Mouse (Mus musculus): ENCODE measurements around the gene Atp13a2. TPM values are rescaled to one million over a fixed set of nuclear protein-coding genes. Genes with fewer than 3 reads are reported as not detected.

Gene Atp13a2
- total and polyA plus RNA-seq, 2 experiments from 2014 or later, result 182 to 419 TPM

DNA sequence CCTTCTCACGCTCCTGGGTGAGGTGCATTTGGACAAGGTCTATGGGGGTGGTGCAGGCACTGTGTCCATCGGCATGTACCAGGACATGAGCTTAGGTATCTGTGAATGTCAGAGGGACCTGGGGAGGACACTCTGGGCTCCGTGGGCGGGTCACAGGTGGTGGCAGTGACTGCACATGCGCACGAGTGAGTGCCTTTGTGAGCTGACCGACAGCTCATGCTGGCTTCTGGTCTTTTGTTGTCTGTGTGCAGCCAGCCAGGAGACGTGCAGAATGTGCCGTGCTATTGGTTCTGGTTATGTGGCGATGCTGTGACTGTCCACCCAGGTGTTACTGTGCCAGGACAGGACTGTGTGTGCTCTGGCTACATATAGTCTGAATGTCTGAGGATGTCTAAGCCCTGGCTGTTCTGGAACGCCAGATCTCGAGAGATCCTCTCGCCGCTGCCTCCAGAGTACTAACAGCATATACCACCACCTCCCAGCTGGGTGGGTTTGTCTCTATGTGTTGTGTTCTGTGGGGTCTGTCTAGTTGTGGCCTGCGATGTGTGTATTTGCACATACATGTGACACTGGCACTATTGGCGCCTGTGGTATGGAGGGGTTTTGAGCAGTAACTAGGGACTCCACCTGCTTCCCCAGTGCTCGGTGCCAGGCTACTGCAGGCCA is 62.3 kb downstream of the Atp13a2 start:
- no peak for TF ChIP-seq CTCF (IDR thresholded peaks at IDR 0.05)
- H3K4me1 ChIP-seq (ENCODE audit: insufficient read depth, low read length), result peaks cover 28% of the 10 kb centered on the region
- no peaks in the 10 kb centered on the region for H3K27me3 ChIP-seq (ENCODE audit: insufficient read depth, low read length)
- peak; percentile 18; the same call in 1 of the 2 replicates for ATAC-seq (ENCODE audit: low FRiP score)
- 0 out of 2 replicates have a peak, but pooled peaks cover 6% of the 10 kb centered on the region for H3K36me3 ChIP-seq (ENCODE audit: insufficient read depth, low read length)
- no peak overlapping the region for H3K4me3 ChIP-seq (ENCODE audit: low read depth, low read length)
- no peaks in the 10 kb centered on the region for H3K9me3 ChIP-seq (ENCODE audit: low read length)
- 21% methylated on average over 17 of the region's 17 CpGs for WGBS
- DNase-seq (ENCODE audit: low spot score), result peak; percentile 79
- H3K4me2 ChIP-seq (ENCODE audit: low read depth, low read length, poor library complexity, severe bottlenecking), result peak overlapping the region; percentile 22; the same call in 1 of the 2 replicates
- H3K9ac ChIP-seq (replicated peaks; ENCODE audit: low read length, poor library complexity, severe bottlenecking), result 0 out of 2 replicates have a peak overlapping the region, but pooled peaks have one; percentile 5
- H3K27ac ChIP-seq (ENCODE audit: low read depth, low read length), result peak overlapping the region; percentile 84

- 6% methylated on average over 4 of the region's 4 CpGs for WGBS
- H3K9ac ChIP-seq (replicated peaks; ENCODE audit: low read length, poor library complexity, severe bottlenecking), result peak overlapping the region; percentile 33; the same call in 1 of the 2 replicates
- H3K4me1 ChIP-seq (ENCODE audit: insufficient read depth, low read length), result peaks cover 31% of the 10 kb centered on the region
- H3K27ac ChIP-seq (ENCODE audit: low read depth, low read length), result peak overlapping the region; percentile 84
- 0 out of 2 replicates have a peak, but pooled peaks cover 6% of the 10 kb centered on the region for H3K36me3 ChIP-seq (ENCODE audit: insufficient read depth, low read length)
- TF ChIP-seq CTCF (IDR thresholded peaks at IDR 0.05), result no peak
- H3K9me3 ChIP-seq (ENCODE audit: low read length), result no peaks in the 10 kb centered on the region
- peak overlapping the region; percentile 22; the same call in 1 of the 2 replicates for H3K4me2 ChIP-seq (ENCODE audit: low read depth, low read length, poor library complexity, severe bottlenecking)
- H3K27me3 ChIP-seq (ENCODE audit: insufficient read depth, low read length), result no peaks in the 10 kb centered on the region
- DNase-seq (ENCODE audit: low spot score), result peak; percentile 89
- ATAC-seq (ENCODE audit: low FRiP score), result peak; percentile 33; the same call in 1 of the 2 replicates
- no peak overlapping the region for H3K4me3 ChIP-seq (ENCODE audit: low read depth, low read length)
Measured at GRCm38 (mm10) chr4:141049476-141049835, 62.8 kb downstream of the Atp13a2 start.

GRCm38 (mm10) chr4:141052442-141052841 is 65.8 kb downstream of the Atp13a2 start:
- WGBS, result 65% methylated on average over 12 of the region's 12 CpGs
- peak overlapping the region; percentile 48 for H3K4me2 ChIP-seq (ENCODE audit: low read depth, low read length, poor library complexity, severe bottlenecking)
- no peaks in the 10 kb centered on the region for H3K27me3 ChIP-seq (ENCODE audit: insufficient read depth, low read length)
- peak overlapping the region; percentile 80; the same call in 1 of the 2 replicates for H3K27ac ChIP-seq (ENCODE audit: low read depth, low read length)
- no peak overlapping the region for H3K9ac ChIP-seq (replicated peaks; ENCODE audit: low read length, poor library complexity, severe bottlenecking)
- no peak for DNase-seq (ENCODE audit: low spot score)
- no peak for TF ChIP-seq CTCF (IDR thresholded peaks at IDR 0.05)
- H3K4me3 ChIP-seq (ENCODE audit: low read depth, low read length), result no peak overlapping the region
- no peak for ATAC-seq (ENCODE audit: low FRiP score)
- no peaks in the 10 kb centered on the region for H3K9me3 ChIP-seq (ENCODE audit: low read length)
- no peaks in the 10 kb centered on the region for H3K36me3 ChIP-seq (ENCODE audit: insufficient read depth, low read length)
- peaks cover 31% of the 10 kb centered on the region for H3K4me1 ChIP-seq (ENCODE audit: insufficient read depth, low read length)

DNA sequence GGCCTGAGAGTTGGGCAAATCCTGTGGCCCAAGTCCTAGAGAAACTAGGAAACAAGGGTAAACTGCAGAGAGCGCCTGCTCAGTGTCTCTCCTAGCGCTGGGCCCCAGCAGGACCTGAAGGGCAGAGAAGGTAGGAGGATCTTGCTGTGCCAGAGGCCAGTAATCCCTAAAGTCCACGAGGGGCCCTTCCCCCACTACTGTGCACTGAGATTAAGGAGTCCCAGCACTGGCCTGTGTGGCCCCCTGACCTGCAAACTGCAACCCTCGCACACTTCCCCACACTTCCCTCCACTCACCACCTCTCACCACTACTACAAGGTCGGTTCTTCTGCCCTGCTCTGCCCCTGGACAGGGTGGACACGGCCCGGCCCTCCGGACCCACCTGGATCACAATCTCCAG is 66.5 kb downstream of the Atp13a2 start:
- 17% methylated on average over 8 of the region's 8 CpGs for WGBS
- peak; percentile 1; the same call in 1 of the 2 replicates for ATAC-seq (ENCODE audit: low FRiP score)
- no peak for TF ChIP-seq CTCF (IDR thresholded peaks at IDR 0.05)
- peak overlapping the region; percentile 48 for H3K4me2 ChIP-seq (ENCODE audit: low read depth, low read length, poor library complexity, severe bottlenecking)
- H3K9ac ChIP-seq (replicated peaks; ENCODE audit: low read length, poor library complexity, severe bottlenecking), result 0 out of 2 replicates have a peak overlapping the region, but pooled peaks have one; percentile 51
- no peaks in the 10 kb centered on the region for H3K9me3 ChIP-seq (ENCODE audit: low read length)
- H3K36me3 ChIP-seq (ENCODE audit: insufficient read depth, low read length), result no peaks in the 10 kb centered on the region
- H3K27me3 ChIP-seq (ENCODE audit: insufficient read depth, low read length), result no peaks in the 10 kb centered on the region
- peak overlapping the region; percentile 80 for H3K27ac ChIP-seq (ENCODE audit: low read depth, low read length)
- peak overlapping the region; percentile 0; the same call in 1 of the 2 replicates for H3K4me3 ChIP-seq (ENCODE audit: low read depth, low read length)
- DNase-seq (ENCODE audit: low spot score), result no peak
- H3K4me1 ChIP-seq (ENCODE audit: insufficient read depth, low read length), result peaks cover 31% of the 10 kb centered on the region

DNA sequence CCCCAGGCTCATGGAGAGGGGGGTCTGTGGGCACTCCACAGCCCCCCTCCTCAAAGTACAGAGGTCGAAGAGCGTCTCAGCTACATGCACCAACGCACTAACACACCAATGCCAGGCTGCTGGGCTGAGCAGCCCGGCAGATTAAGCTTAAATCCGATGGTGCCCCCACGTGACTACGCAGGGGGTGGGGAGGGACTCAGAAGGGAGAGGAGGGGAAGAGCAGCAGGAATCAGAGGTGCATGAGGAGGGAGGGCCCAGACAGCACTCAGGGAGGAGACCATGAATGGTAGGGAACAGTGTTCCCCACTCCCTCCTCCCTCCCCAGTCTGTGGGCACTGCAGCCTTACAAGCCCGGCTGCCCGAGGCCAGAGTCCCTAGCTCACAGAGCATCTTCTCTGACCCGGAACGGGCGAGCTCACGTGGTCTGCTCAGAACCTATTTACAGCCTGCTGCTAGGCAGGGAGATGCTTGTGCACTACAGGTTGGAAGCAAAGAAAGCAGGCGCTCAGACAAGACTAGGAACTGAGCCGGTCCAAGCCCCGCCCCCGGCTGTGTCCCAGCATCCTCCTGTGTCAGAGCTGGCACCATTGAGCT is 67.0 kb downstream of the Atp13a2 start:
- WGBS, result 6% methylated on average over 17 of the region's 17 CpGs
- Histone ChIP-seq H3K4me2 (ENCODE audit: low read depth, low read length, poor library complexity, severe bottlenecking) (peak overlapping the region; percentile 48), H3K27me3 (ENCODE audit: insufficient read depth, low read length) (no peaks in the 10 kb centered on the region), H3K4me3 (ENCODE audit: low read depth, low read length) (peak overlapping the region; percentile 0; the same call in 1 of the 2 replicates), H3K36me3 (ENCODE audit: insufficient read depth, low read length) (no peaks in the 10 kb centered on the region), H3K9ac (replicated peaks; ENCODE audit: low read length, poor library complexity, severe bottlenecking) (0 out of 2 replicates have a peak overlapping the region, but pooled peaks have one; percentile 51), H3K27ac (ENCODE audit: low read depth, low read length) (peak overlapping the region; percentile 80), H3K9me3 (ENCODE audit: low read length) (no peaks in the 10 kb centered on the region), H3K4me1 (ENCODE audit: insufficient read depth, low read length) (peaks cover 27% of the 10 kb centered on the region)
- peak; percentile 75 for DNase-seq (ENCODE audit: low spot score)
- peak; percentile 69 for ATAC-seq (ENCODE audit: low FRiP score)
- TF ChIP-seq CTCF (IDR thresholded peaks at IDR 0.05), result no peak

Other genes starting within 250 kb of the Atp13a2 start
- not detected in 2 replicates for gene Padi6, start 244.2 kb upstream of the Atp13a2 start, total RNA-seq (2014; rRNA removed)
- gene Padi6, start 244.2 kb upstream of the Atp13a2 start, polyA plus RNA-seq (2015; fragmentation: Nextera tagmentation; extraction: Ambion mirVana), result 0.09 and 0.10 TPM in 2 replicates
- 0.57 TPM in 1 of 2 replicates, not detected in the other for gene Padi4, start 212.6 kb upstream of the Atp13a2 start, total RNA-seq (2014; rRNA removed)
- 0.07 and 0.09 TPM in 2 replicates for gene Padi4, start 212.6 kb upstream of the Atp13a2 start, polyA plus RNA-seq (2015; fragmentation: Nextera tagmentation; extraction: Ambion mirVana)
- gene Padi3, start 176.2 kb upstream of the Atp13a2 start, total RNA-seq (2014; rRNA removed), result 0.14 TPM in 1 of 2 replicates, not detected in the other
- gene Padi3, start 176.2 kb upstream of the Atp13a2 start, polyA plus RNA-seq (2015; fragmentation: Nextera tagmentation; extraction: Ambion mirVana), result not detected in 2 replicates
- 0.14 and 0.16 TPM in 2 replicates for gene Padi1, start 141.1 kb upstream of the Atp13a2 start, total RNA-seq (2014; rRNA removed)
- 0.06 TPM in 1 of 2 replicates, not detected in the other for gene Padi1, start 141.1 kb upstream of the Atp13a2 start, polyA plus RNA-seq (2015; fragmentation: Nextera tagmentation; extraction: Ambion mirVana)
- 3.1 and 7.1 TPM in 2 replicates for gene Padi2, start 80.5 kb upstream of the Atp13a2 start, total RNA-seq (2014; rRNA removed)
- 2.7 and 3.3 TPM in 2 replicates for gene Padi2, start 80.5 kb upstream of the Atp13a2 start, polyA plus RNA-seq (2015; fragmentation: Nextera tagmentation; extraction: Ambion mirVana)
- 194 and 243 TPM in 2 replicates for gene Sdhb, start 25.7 kb upstream of the Atp13a2 start, total RNA-seq (2014; rRNA removed)
- 529 and 575 TPM in 2 replicates for gene Sdhb, start 25.7 kb upstream of the Atp13a2 start, polyA plus RNA-seq (2015; fragmentation: Nextera tagmentation; extraction: Ambion mirVana)
- 19.5 and 32.4 TPM in 2 replicates for gene Mfap2, start 23.5 kb downstream of the Atp13a2 start, total RNA-seq (2014; rRNA removed)
- 103 and 104 TPM in 2 replicates for gene Mfap2, start 23.5 kb downstream of the Atp13a2 start, polyA plus RNA-seq (2015; fragmentation: Nextera tagmentation; extraction: Ambion mirVana)
- gene Crocc, start 73.7 kb downstream of the Atp13a2 start, total RNA-seq (2014; rRNA removed), result 22.0 and 33.2 TPM in 2 replicates
- 3.2 and 4.2 TPM in 2 replicates for gene Crocc, start 73.7 kb downstream of the Atp13a2 start, polyA plus RNA-seq (2015; fragmentation: Nextera tagmentation; extraction: Ambion mirVana)
- 51.4 and 54.5 TPM in 2 replicates for gene Necap2, start 91.5 kb downstream of the Atp13a2 start, total RNA-seq (2014; rRNA removed)
- 42.2 and 51.1 TPM in 2 replicates for gene Necap2, start 91.5 kb downstream of the Atp13a2 start, polyA plus RNA-seq (2015; fragmentation: Nextera tagmentation; extraction: Ambion mirVana)
- 0.27 and 4.4 TPM in 2 replicates for gene Spata21, start 101.5 kb downstream of the Atp13a2 start, total RNA-seq (2014; rRNA removed)
- 0.25 and 1.4 TPM in 2 replicates for gene Spata21, start 101.5 kb downstream of the Atp13a2 start, polyA plus RNA-seq (2015; fragmentation: Nextera tagmentation; extraction: Ambion mirVana)
- gene Szrd1, start 152.9 kb downstream of the Atp13a2 start, total RNA-seq (2014; rRNA removed), result 58.7 and 64.3 TPM in 2 replicates
- gene Szrd1, start 152.9 kb downstream of the Atp13a2 start, polyA plus RNA-seq (2015; fragmentation: Nextera tagmentation; extraction: Ambion mirVana), result 13.5 and 16.2 TPM in 2 replicates
- 23.6 and 26.6 TPM in 2 replicates for gene Fbxo42, start 161.0 kb downstream of the Atp13a2 start, total RNA-seq (2014; rRNA removed)
- 16.9 and 17.7 TPM in 2 replicates for gene Fbxo42, start 161.0 kb downstream of the Atp13a2 start, polyA plus RNA-seq (2015; fragmentation: Nextera tagmentation; extraction: Ambion mirVana)
- gene Rsg1, start 227.1 kb downstream of the Atp13a2 start, total RNA-seq (2014; rRNA removed), result 4.6 and 6.0 TPM in 2 replicates
- gene Rsg1, start 227.1 kb downstream of the Atp13a2 start, polyA plus RNA-seq (2015; fragmentation: Nextera tagmentation; extraction: Ambion mirVana), result 5.2 and 5.3 TPM in 2 replicates

Measured in midbrain, postnatal 0 days (tissue).